Mouse (Mus musculus) bone marrow macrophage, adult 2 months (primary cell): ENCODE results near the gene Ap2a2.

Experiments used
- CTCF ChIP-seq: IDR thresholded peaks from 2 replicates; pipeline ENCODE4 v1.5.1; 2012; ENCODE audit warnings: low read depth, mild to moderate bottlenecking, low read length, moderate library complexity
- POLR2A ChIP-seq: IDR thresholded peaks from 2 replicates; pipeline ENCODE4 v1.6.1; 2012; ENCODE audit warnings: mild to moderate bottlenecking, low read depth, low read length, borderline replicate concordance

DNA sequence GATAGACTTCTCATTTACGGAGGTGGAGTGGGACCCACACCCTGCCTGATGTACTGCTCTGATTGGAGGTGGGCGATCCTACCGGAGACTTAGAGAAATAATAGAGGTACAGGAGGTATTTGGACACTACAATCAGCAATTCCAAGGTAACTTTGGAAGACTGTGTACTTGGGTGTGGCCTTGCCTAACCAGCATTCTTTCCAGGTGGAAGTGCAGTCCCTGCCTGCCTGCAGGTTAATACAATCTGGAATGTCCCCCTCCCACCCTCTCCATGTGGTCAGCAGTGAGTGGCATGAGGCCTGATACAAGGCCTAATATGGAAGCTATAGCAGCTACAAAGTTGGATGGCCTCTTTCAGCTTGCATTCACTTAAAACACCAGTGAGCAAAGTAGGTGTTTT, 7.9 kb downstream of the Ap2a2 start:
- no peak for TF ChIP-seq CTCF
- no peak for TF ChIP-seq POLR2A
